ENCODE assay signal across 10 mouse cellular contexts in the genomic region with DNA sequence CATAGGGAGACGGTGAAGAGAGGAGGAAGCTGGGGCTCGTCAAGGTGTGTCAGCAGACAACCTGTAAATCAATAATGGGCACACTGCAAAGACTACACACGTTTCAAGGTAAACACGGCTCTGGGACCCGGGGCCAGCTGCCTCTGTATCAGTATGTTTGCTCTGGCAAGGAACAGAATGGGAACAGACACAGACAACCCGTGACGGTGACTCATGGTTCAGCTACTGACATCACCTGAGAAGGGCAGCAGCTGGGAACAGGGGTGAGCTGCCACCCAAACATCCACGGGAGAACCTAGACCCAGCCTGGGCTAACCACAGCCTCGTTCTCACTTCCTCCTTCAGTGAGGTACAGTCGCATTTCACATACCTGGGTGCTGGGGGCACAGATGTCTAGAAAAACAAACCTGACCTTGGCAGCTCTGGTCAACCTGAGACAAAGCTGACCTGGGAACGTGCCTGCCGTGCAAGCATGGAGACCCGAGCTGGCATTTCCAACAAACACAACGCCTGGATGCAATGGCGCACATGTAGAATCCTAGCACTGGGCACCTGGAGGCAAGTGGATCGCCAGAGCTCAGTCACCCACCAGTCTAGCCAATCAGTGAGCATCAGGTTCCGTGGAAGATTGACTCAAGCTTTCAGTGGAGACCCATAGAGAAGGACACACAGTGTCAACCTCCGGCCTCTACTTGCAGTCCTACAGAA. TPM values are rescaled to one million over a fixed set of nuclear protein-coding genes. Genes with fewer than 3 reads are reported as not detected.
A peak's percentile ranks its signal among the peaks of the same experiment; 100 is the strongest.
DNase-seq lines count a peak whose midpoint lies in the region; ATAC-seq and TF ChIP-seq lines count a peak whose summit lies in the region.
"Had no signal": no experiment of that assay in that cellular context is flagged by ENCODE, and none has a peak within 500 bp of the region (broad histone marks: within the 10 kb centered on the region; RNA-seq: fewer than 3 reads in every experiment).

No protein-coding gene starts in this region.

- no peak overlapping the region for H3K9ac ChIP-seq in heart, embryonic 16.5 days (ENCODE audit: low read length)
- H3K9ac ChIP-seq in liver, postnatal 0 days (replicated peaks) = peak overlapping the region; percentile 31; the same call in 1 of the 2 replicates
- no peak overlapping the region for H3K9ac ChIP-seq in forebrain, embryonic 11.5 days (ENCODE audit: low read length)
- no peak overlapping the region for H3K9ac ChIP-seq in forebrain, embryonic 15.5 days (replicated peaks)
- H3K9ac ChIP-seq: neural tube, embryonic 13.5 days had no signal

- H3K36me3 ChIP-seq in heart, embryonic 16.5 days (ENCODE audit: control insufficient read depth, insufficient read depth) = no peaks in the 10 kb centered on the region
- H3K36me3 ChIP-seq in liver, postnatal 0 days (replicated peaks; ENCODE audit: insufficient read depth, low read length) = no peaks in the 10 kb centered on the region
- H3K36me3 ChIP-seq in forebrain, embryonic 11.5 days (ENCODE audit: control insufficient read depth, insufficient read depth, low read length) = no peaks in the 10 kb centered on the region
- no peaks in the 10 kb centered on the region for H3K36me3 ChIP-seq in forebrain, embryonic 15.5 days
- H3K36me3 ChIP-seq: G1E; neural tube, embryonic 13.5 days had no signal

- H3K27ac ChIP-seq in heart, embryonic 16.5 days (ENCODE audit: low read length) = no peak overlapping the region
- peak overlapping the region; percentile 87 for H3K27ac ChIP-seq in liver, postnatal 0 days (ENCODE audit: low read depth)
- H3K27ac ChIP-seq in forebrain, embryonic 11.5 days (ENCODE audit: low read depth, low read length) = no peak overlapping the region
- H3K27ac ChIP-seq in forebrain, embryonic 15.5 days (replicated peaks) = no peak overlapping the region
- H3K27ac ChIP-seq: neural tube, embryonic 13.5 days had no signal

- H3K27me3 ChIP-seq in heart, embryonic 16.5 days (ENCODE audit: control insufficient read depth, insufficient read depth, low read length) = no peaks in the 10 kb centered on the region
- H3K27me3 ChIP-seq in liver, postnatal 0 days (ENCODE audit: insufficient read depth, low read length) = no peaks in the 10 kb centered on the region
- H3K27me3 ChIP-seq in forebrain, embryonic 11.5 days (ENCODE audit: control insufficient read depth, insufficient read depth, low read length) = no peaks in the 10 kb centered on the region
- H3K27me3 ChIP-seq in forebrain, embryonic 15.5 days = no peaks in the 10 kb centered on the region
- H3K27me3 ChIP-seq: neural tube, embryonic 13.5 days had no signal

- 74% methylated on average over 18 of the region's 18 CpGs for WGBS in heart, embryonic 16.5 days
- 50% methylated on average over 18 of the region's 18 CpGs for WGBS in liver, postnatal 0 days (ENCODE audit: insufficient replicate concordance)
- WGBS in forebrain, embryonic 11.5 days = 91% methylated on average over 18 of the region's 18 CpGs
- 86% methylated on average over 18 of the region's 18 CpGs for WGBS in forebrain, embryonic 15.5 days

- TF ChIP-seq EP300 in liver, postnatal 0 days (IDR thresholded peaks at IDR 0.05; ENCODE audit: low read depth) = peak; percentile 25; the same call in 1 of the 2 replicates

- no peak for TF ChIP-seq CTCF in liver, postnatal 0 days (IDR thresholded peaks at IDR 0.05; ENCODE audit: low read depth)

- no peak overlapping the region for H3K4me3 ChIP-seq in heart, embryonic 16.5 days (ENCODE audit: low read length)
- H3K4me3 ChIP-seq in liver, postnatal 0 days (ENCODE audit: low read depth, low read length) = no peak overlapping the region
- no peak overlapping the region for H3K4me3 ChIP-seq in forebrain, embryonic 11.5 days (ENCODE audit: low read depth, low read length)
- H3K4me3 ChIP-seq in forebrain, embryonic 15.5 days = no peak overlapping the region
- H3K4me3 ChIP-seq: neural tube, embryonic 13.5 days had no signal

- H3K9me3 ChIP-seq in heart, embryonic 16.5 days (replicated peaks; ENCODE audit: control insufficient read depth, low read length) = no peaks in the 10 kb centered on the region
- no peaks in the 10 kb centered on the region for H3K9me3 ChIP-seq in liver, postnatal 0 days (ENCODE audit: low read length)
- no peaks in the 10 kb centered on the region for H3K9me3 ChIP-seq in forebrain, embryonic 11.5 days (ENCODE audit: control insufficient read depth, low read length)
- H3K9me3 ChIP-seq in forebrain, embryonic 15.5 days = no peaks in the 10 kb centered on the region
- H3K9me3 ChIP-seq: G1E; neural tube, embryonic 13.5 days had no signal

- no peak overlapping the region for H3K4me2 ChIP-seq in heart, embryonic 16.5 days (ENCODE audit: low read depth, low read length)
- peak overlapping the region; percentile 47 for H3K4me2 ChIP-seq in liver, postnatal 0 days (ENCODE audit: low read depth, low read length)
- no peak overlapping the region for H3K4me2 ChIP-seq in forebrain, embryonic 11.5 days (ENCODE audit: low read depth, low read length, severe bottlenecking)
- no peak overlapping the region for H3K4me2 ChIP-seq in forebrain, embryonic 15.5 days (replicated peaks)
- H3K4me2 ChIP-seq: neural tube, embryonic 13.5 days had no signal

- DNase-seq in heart, adult 9 months (ENCODE audit: low spot score in 2 of 2) = no peak
- peak; percentile 68 for DNase-seq in induced T-regulatory cell, adult 2 months (ENCODE audit: low read depth)
- DNase-seq in liver, postnatal 0 days = peak; percentile 68
- peak; percentile 78 for DNase-seq in thymus, postnatal 0 days (ENCODE audit: low spot score)
- no peak for DNase-seq in forebrain, embryonic 11.5 days (ENCODE audit: low spot score)

- peaks cover 12% of the 10 kb centered on the region for H3K4me1 ChIP-seq in heart, embryonic 16.5 days (ENCODE audit: control insufficient read depth, insufficient read depth, low read length)
- peaks cover 11% of the 10 kb centered on the region; the same call in 1 of the 2 replicates for H3K4me1 ChIP-seq in liver, postnatal 0 days (ENCODE audit: insufficient read depth)
- no peaks in the 10 kb centered on the region for H3K4me1 ChIP-seq in forebrain, embryonic 11.5 days (replicated peaks; ENCODE audit: control insufficient read depth, insufficient read depth, low read length)
- H3K4me1 ChIP-seq in forebrain, embryonic 15.5 days = no peaks in the 10 kb centered on the region
- H3K4me1 ChIP-seq: neural tube, embryonic 13.5 days had no signal

- ATAC-seq in heart, embryonic 16.5 days (replicated peaks; ENCODE audit: extremely low read depth, insufficient read depth, low FRiP score) = peak; percentile 53; the same call in 1 of the 2 replicates
- ATAC-seq in liver, postnatal 0 days = peak; percentile 88
- ATAC-seq in forebrain, embryonic 11.5 days (replicated peaks; ENCODE audit: low FRiP score) = no peak
- ATAC-seq in forebrain, embryonic 15.5 days (replicated peaks) = no peak
- ATAC-seq in cerebellum, adult (ENCODE audit: insufficient number of reproducible peaks, low FRiP score, low TSS enrichment) = no peak

RNA-seq across cellular contexts. Expression of a gene that starts 22.0 kb away (rescaled TPM):
- 1.1 and 1.6 TPM in 2 replicates for polyA plus RNA-seq in heart, embryonic 16.5 days (2015; fragmentation: Nextera tagmentation; extraction: Ambion mirVana)
- polyA plus RNA-seq in liver, postnatal 0 days (2015; fragmentation: Nextera tagmentation; extraction: Ambion mirVana) = 1.9 and 2.2 TPM in 2 replicates
- polyA plus RNA-seq in thymus, postnatal 0 days (2015; fragmentation: Nextera tagmentation; extraction: Ambion mirVana) = 3.6 and 5.1 TPM in 2 replicates
- 2.0 and 3.3 TPM in 2 replicates for polyA plus RNA-seq in forebrain, embryonic 11.5 days (2014; fragmentation: Nextera tagmentation; extraction: Ambion mirVana)
- polyA plus RNA-seq in forebrain, embryonic 15.5 days (2015; fragmentation: Nextera tagmentation; extraction: Ambion mirVana) = 3.4 and 3.6 TPM in 2 replicates

RNA-seq across cellular contexts. Expression of a gene that starts 30.2 kb away (rescaled TPM):
- 6.3 and 6.5 TPM in 2 replicates for polyA plus RNA-seq in heart, embryonic 16.5 days (2015; fragmentation: Nextera tagmentation; extraction: Ambion mirVana)
- polyA plus RNA-seq in liver, postnatal 0 days (2015; fragmentation: Nextera tagmentation; extraction: Ambion mirVana) = 3.7 and 4.4 TPM in 2 replicates
- polyA plus RNA-seq in thymus, postnatal 0 days (2015; fragmentation: Nextera tagmentation; extraction: Ambion mirVana) = 17.4 and 18.0 TPM in 2 replicates
- 9.8 and 11.0 TPM in 2 replicates for polyA plus RNA-seq in forebrain, embryonic 11.5 days (2014; fragmentation: Nextera tagmentation; extraction: Ambion mirVana)
- polyA plus RNA-seq in forebrain, embryonic 15.5 days (2015; fragmentation: Nextera tagmentation; extraction: Ambion mirVana) = 15.9 and 16.2 TPM in 2 replicates

Comparison
In these comparisons a context has a peak if more than half of its experiments do, and no peak if none do; other contexts are left out.
1. ATAC-seq: peak in heart, embryonic 16.5 days (single experiment) and liver, postnatal 0 days (single experiment); none in forebrain, embryonic 11.5 days (single experiment), forebrain, embryonic 15.5 days (single experiment) and cerebellum, adult (single experiment).
2. DNase-seq: peak in induced T-regulatory cell, adult 2 months (single experiment), liver, postnatal 0 days (single experiment) and thymus, postnatal 0 days (single experiment); none in heart, adult 9 months (0 of 2) and forebrain, embryonic 11.5 days (single experiment).